Mouse (Mus musculus) heart, postnatal 25 days (tissue): Measurements from ENCODE around the gene Mcm2. TPM values are rescaled to one million over a fixed set of nuclear protein-coding genes. Genes with fewer than 3 reads are reported as not detected.

Experiments used
- DNase-seq: peaks from one replicate; pipeline ENCODE4 v3.0.0; 2022; ENCODE audit warnings: low spot score
- intact Hi-C: fragments of 180-260 bp; cut with DNase I; formaldehyde crosslinking; loops from one replicate; pipeline ENCODE4 v1.15.1; 2025
- total RNA-seq, 2 experiments: library from RNA; stranded (reverse); gene quantifications; 2 replicates each; pipeline ENCODE4 v1.2.3; 2021

The Mcm2 gene
- total RNA-seq, 2 experiments from 2014 or later = 6.1 to 7.4 TPM

DNA sequence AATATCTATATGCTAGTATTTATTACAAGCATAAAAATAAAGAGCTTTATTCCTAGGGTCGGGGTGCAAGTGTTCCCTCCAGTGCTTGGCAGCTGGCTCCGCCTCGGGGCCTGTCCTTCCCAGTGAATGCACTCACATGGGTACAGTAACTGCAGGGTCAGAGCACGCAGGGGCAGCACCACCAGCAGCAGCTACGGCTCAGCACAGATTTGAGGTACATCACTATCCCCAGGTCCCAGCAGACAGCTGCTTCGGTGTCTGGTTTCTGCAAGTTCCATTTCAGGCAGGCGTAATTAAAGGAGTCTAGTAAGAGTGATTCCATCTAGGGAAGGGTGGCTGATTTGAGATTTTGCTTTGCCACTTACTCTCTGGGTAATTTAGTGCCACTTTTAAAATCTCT is 40.2 kb downstream of the Mcm2 start:
- no peak for DNase-seq

GRCm38 (mm10) chr6:88857830-88858229 is 40.8 kb downstream of the Mcm2 start:
- intact Hi-C loops = loop anchor here (2.0 kb wide), 1 partner anchor 35 kb away; no protein-coding TSS in a partner anchor
- DNase-seq = no peak

More for the DNA sequence above, 40.2 kb downstream of the Mcm2 start:
- intact Hi-C loops = loop anchor here (2.0 kb wide), 1 partner anchor 34 kb away; no protein-coding TSS in a partner anchor

GRCm38 (mm10) chr6:88857249-88857648 is 41.3 kb downstream of the Mcm2 start:
- intact Hi-C loops = no loop called here
- peak; percentile 37 for DNase-seq

DNA sequence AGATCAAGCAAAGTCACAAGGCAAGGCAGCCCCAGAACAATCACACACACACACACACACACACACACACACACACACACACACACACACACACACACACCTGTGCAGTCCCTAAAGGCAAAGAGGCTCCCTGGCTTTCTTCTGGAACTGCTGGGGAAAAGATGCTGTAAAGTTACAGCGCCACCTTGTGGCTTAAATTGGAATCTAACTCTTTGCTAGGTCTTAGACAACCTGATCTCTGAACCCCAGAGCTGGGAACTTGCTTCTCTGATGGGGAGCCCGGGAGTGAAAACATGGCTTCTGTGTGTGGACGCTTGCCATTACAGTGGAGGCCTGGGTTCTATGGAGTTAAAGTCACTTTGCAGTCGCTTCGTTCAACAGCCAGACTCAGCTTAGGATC is 42.9 kb downstream of the Mcm2 start:
- DNase-seq = no peak
- intact Hi-C loops = loop anchor here (2.0 kb wide), 1 partner anchor 307 kb away; no protein-coding TSS in a partner anchor

DNA sequence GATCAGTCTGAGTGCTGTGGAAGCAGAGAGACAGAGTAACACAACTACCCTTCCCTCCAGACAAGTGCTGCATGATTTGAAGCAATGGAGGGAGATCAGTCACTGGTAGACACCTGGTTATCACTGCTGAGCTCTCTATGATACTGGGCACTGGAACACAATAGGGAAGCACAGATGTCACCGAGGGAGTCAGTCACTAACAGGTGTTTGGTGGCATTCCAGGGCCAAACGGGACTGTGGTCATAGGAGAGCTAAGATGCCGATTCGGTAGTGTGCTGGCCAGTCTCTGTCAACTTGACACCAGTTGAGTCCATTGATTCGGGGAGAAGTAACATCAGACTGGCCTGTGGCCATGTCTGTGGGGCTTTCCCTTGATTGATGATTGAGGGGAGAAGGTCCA is 44.1 kb downstream of the Mcm2 start:
- intact Hi-C loops = loop anchor here (2.0 kb wide), 1 partner anchor 306 kb away; no protein-coding TSS in a partner anchor
- DNase-seq = no peak

DNA sequence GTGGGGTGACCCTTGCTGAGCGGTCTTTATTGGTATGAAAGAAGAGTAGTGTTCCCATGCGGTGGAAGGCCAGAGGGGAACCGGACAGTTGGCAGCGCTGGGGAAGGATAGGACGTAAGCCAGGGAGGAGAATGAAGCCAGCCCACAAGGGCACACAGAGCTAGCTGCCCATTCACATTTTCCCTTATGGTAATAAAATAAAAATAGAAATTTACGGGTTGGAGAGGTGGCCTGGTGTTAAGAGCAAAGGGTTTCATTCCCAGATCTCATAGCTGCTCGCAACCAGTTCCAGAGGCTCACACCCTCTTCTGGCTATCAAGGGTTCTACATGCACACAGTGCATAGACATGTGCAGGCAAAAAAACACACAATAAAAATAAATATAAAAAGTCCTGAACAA is 48.5 kb downstream of the Mcm2 start:
- DNase-seq = no peak
- intact Hi-C loops = no loop called here

GRCm38 (mm10) chr6:88849270-88849669 is 49.3 kb downstream of the Mcm2 start:
- intact Hi-C loops = no loop called here
- no peak for DNase-seq

GRCm38 (mm10) chr6:88847571-88847970 is 51.0 kb downstream of the Mcm2 start:
- intact Hi-C loops = no loop called here
- DNase-seq = no peak

DNA sequence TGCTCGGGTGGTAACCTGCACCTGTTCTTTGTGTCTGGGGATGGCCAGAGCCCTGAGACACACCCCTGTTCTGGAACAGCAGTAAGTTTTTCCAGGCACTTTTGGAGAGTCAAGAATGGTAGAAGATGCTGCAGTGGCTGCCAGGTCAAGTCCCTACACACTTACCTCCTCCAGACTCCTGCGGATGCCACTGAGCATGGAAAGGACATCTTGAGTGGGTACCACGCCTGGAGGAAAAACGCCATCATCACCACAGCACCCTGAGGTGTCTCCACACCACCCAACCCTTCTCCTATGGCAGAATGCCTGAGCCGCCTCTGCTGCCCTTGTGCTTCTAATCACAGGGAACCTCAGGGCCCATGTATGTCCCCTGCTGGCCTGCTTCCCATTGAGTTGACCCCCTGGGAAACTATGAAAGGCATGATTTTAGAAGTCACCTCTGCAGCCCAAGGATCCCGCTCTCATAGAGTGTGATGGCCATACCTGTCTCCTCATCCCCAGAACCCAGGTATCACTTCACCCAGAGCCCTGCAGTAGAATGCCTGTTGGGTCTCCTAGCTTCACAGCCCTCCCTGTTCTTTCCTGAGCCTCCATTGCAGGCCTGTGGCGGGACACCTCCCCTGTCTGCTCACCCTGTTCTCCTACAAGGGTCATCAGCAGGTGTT is 53.5 kb downstream of the Mcm2 start:
- DNase-seq = no peak
- intact Hi-C loops = no loop called here

DNA sequence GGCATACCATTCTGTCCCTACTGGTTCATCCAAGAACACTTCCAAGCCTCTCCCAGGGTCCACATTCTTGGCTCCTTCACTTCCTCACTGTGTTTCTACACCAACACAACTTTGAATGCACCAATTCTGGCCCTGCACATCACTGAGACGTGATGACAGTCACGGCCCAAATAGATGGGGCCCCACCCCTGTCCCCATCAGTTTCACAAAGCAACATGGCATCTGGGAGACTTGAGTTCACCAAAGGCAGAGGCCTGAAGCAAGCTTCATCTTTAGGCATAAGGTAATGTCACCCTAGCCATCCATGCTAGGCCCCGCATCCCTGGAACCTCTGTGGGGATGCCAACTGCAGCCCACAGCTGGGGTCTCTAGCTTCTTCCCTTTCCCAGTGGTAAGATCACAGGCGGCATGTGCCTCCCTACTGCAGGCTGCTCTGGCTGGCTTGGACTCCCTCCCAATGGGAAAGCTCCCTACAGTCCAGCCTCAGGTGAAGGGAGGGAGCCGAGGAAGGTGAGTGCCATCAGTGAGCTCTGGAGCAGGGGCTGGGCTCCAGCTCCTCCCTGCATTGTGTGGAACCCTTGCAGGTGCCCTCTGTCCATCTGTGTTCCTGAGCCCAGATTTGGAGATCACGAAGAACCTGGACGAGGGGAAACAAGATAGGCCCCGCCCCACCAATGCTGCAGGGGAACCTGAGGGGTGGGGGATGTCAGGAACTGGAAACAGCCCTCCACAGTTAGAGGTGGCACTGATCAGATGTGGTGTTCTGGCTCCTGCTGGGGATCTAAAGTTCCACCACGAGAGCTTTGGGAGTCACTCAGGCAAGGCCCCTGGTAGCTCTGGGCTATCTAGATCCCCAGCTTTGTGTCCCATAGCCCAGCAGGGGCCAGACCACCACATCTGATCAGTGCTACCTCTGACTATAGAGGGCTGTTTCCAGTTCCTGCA is 54.5 kb downstream of the Mcm2 start:
- intact Hi-C loops = no loop called here
- no peak for DNase-seq

- no peak for DNase-seq
- intact Hi-C loops = no loop called here
Measured at GRCm38 (mm10) chr6:88843241-88843640, 55.3 kb downstream of the Mcm2 start.

DNA sequence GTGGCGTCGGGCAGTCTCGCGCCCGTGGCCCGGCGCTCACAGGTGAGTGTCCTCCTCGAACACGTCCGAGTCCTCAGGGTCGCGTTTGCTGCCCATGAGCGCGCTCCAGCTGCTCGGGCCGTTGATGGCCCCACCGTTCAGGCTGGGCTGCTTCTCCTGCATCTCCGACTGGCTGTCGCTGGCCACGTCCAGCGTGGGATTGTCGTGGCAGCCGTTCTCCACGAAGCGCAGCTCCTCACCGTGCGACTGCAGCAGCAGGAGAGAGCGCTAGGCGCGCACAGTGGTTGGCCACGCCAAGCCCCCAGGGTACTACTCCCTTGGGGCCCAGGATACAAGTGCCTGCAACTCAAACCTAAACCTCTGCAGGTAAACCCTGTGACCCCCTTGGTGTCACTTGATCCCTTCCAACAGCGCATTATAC is 55.8 kb downstream of the Mcm2 start:
- no peak for DNase-seq
- intact Hi-C loops = no loop called here

- intact Hi-C loops = no loop called here
- peak; percentile 99 for DNase-seq
Measured at GRCm38 (mm10) chr6:88841781-88842689, 56.5 kb downstream of the Mcm2 start, which contains the start of gene Abtb1. Abtb1 (minus strand) TSS chr6:88841984.

DNA sequence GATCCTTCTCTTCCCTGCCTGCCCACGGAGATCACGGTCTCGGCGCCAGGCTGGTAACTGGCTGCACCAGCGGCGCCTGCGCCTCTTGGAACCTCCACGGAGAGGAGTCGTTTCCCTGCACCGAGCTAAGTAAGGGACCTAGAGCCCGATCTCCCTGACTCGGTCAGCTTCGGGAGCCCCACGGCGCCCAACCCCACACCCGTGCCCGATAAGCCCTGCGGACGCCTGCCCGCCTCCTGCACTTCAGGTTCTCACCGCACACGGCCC is 57.1 kb downstream of the Mcm2 start:
- intact Hi-C loops = no loop called here
- DNase-seq = no peak

DNA sequence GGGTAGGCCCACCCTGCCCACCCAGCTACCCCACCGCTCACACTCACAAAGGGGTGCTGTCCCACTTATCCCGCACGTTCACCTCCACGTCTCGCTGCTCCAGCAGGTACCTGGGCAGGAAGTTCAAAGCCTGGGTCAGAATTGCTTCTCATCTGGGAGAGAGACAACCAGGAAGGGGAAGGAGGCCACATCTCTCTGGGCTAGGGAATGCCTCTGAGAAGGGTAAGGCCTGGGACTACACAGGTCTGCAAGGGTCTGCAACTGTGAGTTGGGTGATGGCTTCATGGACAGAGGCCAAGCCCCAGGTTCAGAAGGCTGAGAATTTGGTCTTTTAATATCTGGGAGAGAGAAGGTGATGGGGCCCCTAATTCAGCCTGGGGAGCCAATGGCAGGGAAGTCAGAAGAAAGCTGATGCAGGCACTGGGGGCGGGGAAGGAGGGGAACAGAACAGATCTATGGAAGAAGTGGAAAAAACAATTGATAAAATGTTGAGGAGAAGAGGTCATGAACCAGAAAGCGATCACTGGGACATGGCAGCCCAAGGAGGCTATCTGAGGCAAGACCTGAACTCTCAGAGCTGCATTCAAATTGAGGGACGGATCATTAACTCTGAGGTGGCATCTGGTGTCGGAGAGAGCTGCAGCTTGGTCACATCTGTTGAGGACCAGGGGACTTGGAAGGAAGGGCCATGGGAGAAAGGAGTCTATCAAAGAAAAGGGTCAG is 57.6 kb downstream of the Mcm2 start:
- DNase-seq = no peak
- intact Hi-C loops = no loop called here

GRCm38 (mm10) chr6:88840211-88840610 is 58.4 kb downstream of the Mcm2 start:
- DNase-seq = no peak
- intact Hi-C loops = no loop called here

DNA sequence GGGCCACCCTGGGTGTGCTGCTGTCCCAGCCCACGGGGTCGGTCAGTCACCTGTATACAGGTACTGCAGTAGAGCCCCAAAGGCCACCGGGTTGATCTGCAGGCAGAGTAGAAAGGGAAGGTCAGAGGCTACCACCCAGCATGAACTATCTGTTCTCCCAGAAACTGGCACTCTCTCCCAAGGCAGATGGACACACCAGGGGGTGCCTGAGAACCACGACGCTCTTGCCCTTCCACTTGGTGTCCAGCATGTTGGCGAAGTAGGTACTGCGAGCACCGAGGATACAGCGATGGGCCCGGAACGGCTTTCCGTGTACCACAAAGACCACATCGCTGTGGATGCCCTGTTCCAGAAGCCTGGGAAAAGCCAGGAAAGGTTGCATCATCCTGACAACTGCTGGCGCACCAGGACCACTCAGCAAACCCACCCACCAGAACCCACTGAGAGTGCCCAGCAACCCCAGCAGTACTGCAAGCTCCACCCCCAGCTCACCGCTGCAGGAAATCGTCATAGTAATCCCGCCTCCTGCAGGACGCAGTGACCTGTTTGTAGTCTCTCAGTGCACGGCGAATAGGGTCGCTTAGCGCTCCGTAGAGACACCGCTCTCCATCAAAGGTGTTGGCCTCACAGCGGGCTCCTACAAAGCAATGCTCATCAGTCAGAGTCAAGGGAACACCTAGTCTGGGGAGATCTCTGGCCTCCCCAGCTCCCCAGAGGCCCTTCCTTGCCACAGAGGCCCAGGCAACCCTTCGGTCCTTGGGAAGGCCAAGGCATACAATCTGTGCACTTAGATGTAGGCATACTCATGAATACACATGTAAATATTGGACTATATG is 59.2 kb downstream of the Mcm2 start:
- no peak for DNase-seq
- intact Hi-C loops = no loop called here

DNA sequence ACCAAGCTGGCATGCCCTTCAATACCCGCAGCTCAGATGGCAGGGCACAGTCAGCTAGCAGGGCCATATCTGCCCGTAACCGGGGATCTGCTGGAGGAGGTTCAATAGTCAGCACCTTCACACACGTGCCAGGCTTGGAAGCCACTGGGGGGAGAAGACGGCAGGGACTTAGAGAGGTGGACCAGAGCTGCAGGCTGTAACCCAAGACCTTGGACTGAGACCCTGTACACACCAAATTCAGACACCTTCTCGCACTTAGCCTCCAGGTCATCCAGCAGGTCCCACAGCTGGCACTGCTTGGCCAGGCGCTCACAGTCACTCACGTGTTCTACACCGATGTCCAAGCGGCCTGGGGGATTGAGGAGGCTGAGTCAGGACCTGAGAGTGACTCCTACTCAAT is 60.0 kb downstream of the Mcm2 start:
- intact Hi-C loops = no loop called here
- no peak for DNase-seq

DNA sequence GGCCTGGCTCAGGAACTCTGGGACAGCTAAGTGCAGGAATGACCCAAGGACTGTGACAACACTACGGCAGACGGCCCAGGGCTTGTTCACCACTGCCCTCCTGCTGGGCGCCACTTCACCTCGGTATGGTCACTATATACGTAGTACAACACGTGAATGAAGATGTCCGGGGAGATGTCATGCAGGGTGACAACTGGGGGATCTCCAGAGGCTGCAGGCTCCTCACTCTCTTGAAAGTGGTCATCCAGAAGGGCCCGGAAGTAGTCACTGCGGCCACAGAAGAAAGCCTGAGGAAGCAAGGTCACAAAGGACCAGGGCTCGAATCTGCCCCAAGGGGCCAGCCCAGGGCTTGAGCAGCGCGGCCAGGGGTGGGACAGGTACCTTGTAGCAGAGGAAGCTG is 60.6 kb downstream of the Mcm2 start:
- intact Hi-C loops = no loop called here
- DNase-seq = no peak
